Mouse (Mus musculus): Measurements from ENCODE around the gene AU021092. TPM values are rescaled to one million over a fixed set of nuclear protein-coding genes. Genes with fewer than 3 reads are reported as not detected.

The AU021092 gene
- polyA plus RNA-seq, 1 experiment = 21.7 TPM

- no peak overlapping the region for H3K27ac ChIP-seq (ENCODE audit: control insufficient read depth, insufficient read depth, low read depth, low read length)
- H3K4me3 ChIP-seq (ENCODE audit: control insufficient read depth, low read depth, low read length) = no peak overlapping the region
- no peaks in the 10 kb centered on the region for H3K4me1 ChIP-seq (ENCODE audit: control insufficient read depth, insufficient read depth, low read length)
- no peaks in the 10 kb centered on the region for H3K27me3 ChIP-seq (ENCODE audit: control insufficient read depth, insufficient read depth, low read length)
- H3K36me3 ChIP-seq (ENCODE audit: control insufficient read depth, insufficient read depth, low read length) = no peaks in the 10 kb centered on the region
- peak; percentile 60; the same call in 1 of the 2 replicates for TF ChIP-seq CTCF (IDR thresholded peaks at IDR 0.05; ENCODE audit: control insufficient read depth, insufficient read depth, insufficient replicate concordance, low read depth, low read length)
- TF ChIP-seq POLR2A (IDR thresholded peaks at IDR 0.05; ENCODE audit: control insufficient read depth, low read depth, low read length) = no peak
Measured at GRCm38 (mm10) chr16:5195080-5195479, 27.0 kb downstream of the AU021092 start.

- Histone ChIP-seq H3K4me1 (ENCODE audit: control insufficient read depth, insufficient read depth, low read length) (peaks cover 2% of the 10 kb centered on the region; the same call in 1 of the 2 replicates), H3K27ac (ENCODE audit: control insufficient read depth, insufficient read depth, low read depth, low read length) (no peak overlapping the region), H3K4me3 (ENCODE audit: control insufficient read depth, low read depth, low read length) (no peak overlapping the region), H3K36me3 (ENCODE audit: control insufficient read depth, insufficient read depth, low read length) (no peaks in the 10 kb centered on the region), H3K27me3 (ENCODE audit: control insufficient read depth, insufficient read depth, low read length) (no peaks in the 10 kb centered on the region)
- TF ChIP-seq CTCF (IDR thresholded peaks at IDR 0.05; ENCODE audit: control insufficient read depth, insufficient read depth, insufficient replicate concordance, low read depth, low read length) = no peak
Measured at GRCm38 (mm10) chr16:5186234-5186633, 35.9 kb downstream of the AU021092 start.

- no peaks in the 10 kb centered on the region for H3K36me3 ChIP-seq (ENCODE audit: control insufficient read depth, insufficient read depth, low read length)
- TF ChIP-seq POLR2A (IDR thresholded peaks at IDR 0.05; ENCODE audit: control insufficient read depth, low read depth, low read length) (no peak), CTCF (IDR thresholded peaks at IDR 0.05; ENCODE audit: control insufficient read depth, insufficient read depth, insufficient replicate concordance, low read depth, low read length) (no peak)
- H3K27me3 ChIP-seq (ENCODE audit: control insufficient read depth, insufficient read depth, low read length) = no peaks in the 10 kb centered on the region
- H3K4me3 ChIP-seq (ENCODE audit: control insufficient read depth, low read depth, low read length) = no peak overlapping the region
- H3K4me1 ChIP-seq (ENCODE audit: control insufficient read depth, insufficient read depth, low read length) = peaks cover 2% of the 10 kb centered on the region; the same call in 1 of the 2 replicates
- no peak overlapping the region for H3K27ac ChIP-seq (ENCODE audit: control insufficient read depth, insufficient read depth, low read depth, low read length)
Measured at GRCm38 (mm10) chr16:5185691-5186090, 36.4 kb downstream of the AU021092 start.

- no peaks in the 10 kb centered on the region for H3K27me3 ChIP-seq (ENCODE audit: control insufficient read depth, insufficient read depth, low read length)
- TF ChIP-seq CTCF (IDR thresholded peaks at IDR 0.05; ENCODE audit: control insufficient read depth, insufficient read depth, insufficient replicate concordance, low read depth, low read length) (no peak), POLR2A (IDR thresholded peaks at IDR 0.05; ENCODE audit: control insufficient read depth, low read depth, low read length) (no peak)
- H3K36me3 ChIP-seq (ENCODE audit: control insufficient read depth, insufficient read depth, low read length) = no peaks in the 10 kb centered on the region
- H3K4me1 ChIP-seq (ENCODE audit: control insufficient read depth, insufficient read depth, low read length) = peaks cover 2% of the 10 kb centered on the region; the same call in 1 of the 2 replicates
- H3K27ac ChIP-seq (ENCODE audit: control insufficient read depth, insufficient read depth, low read depth, low read length) = no peak overlapping the region
- H3K4me3 ChIP-seq (ENCODE audit: control insufficient read depth, low read depth, low read length) = no peak overlapping the region
Measured at GRCm38 (mm10) chr16:5184956-5185355, 37.1 kb downstream of the AU021092 start.

- Histone ChIP-seq H3K27ac (ENCODE audit: control insufficient read depth, insufficient read depth, low read depth, low read length) (no peak overlapping the region), H3K4me1 (ENCODE audit: control insufficient read depth, insufficient read depth, low read length) (0 out of 2 replicates have a peak, but pooled peaks cover under 1% of the 10 kb centered on the region), H3K27me3 (ENCODE audit: control insufficient read depth, insufficient read depth, low read length) (no peaks in the 10 kb centered on the region), H3K36me3 (ENCODE audit: control insufficient read depth, insufficient read depth, low read length) (no peaks in the 10 kb centered on the region), H3K4me3 (ENCODE audit: control insufficient read depth, low read depth, low read length) (no peak overlapping the region)
- TF ChIP-seq POLR2A (IDR thresholded peaks at IDR 0.05; ENCODE audit: control insufficient read depth, low read depth, low read length) (no peak), CTCF (IDR thresholded peaks at IDR 0.05; ENCODE audit: control insufficient read depth, insufficient read depth, insufficient replicate concordance, low read depth, low read length) (no peak)
Measured at GRCm38 (mm10) chr16:5184101-5184500, 38.0 kb downstream of the AU021092 start.

GRCm38 (mm10) chr16:5183310-5183975 lies 38.7 kb downstream of the AU021092 start:
- TF ChIP-seq CTCF (IDR thresholded peaks at IDR 0.05; ENCODE audit: control insufficient read depth, insufficient read depth, insufficient replicate concordance, low read depth, low read length) (no peak), POLR2A (IDR thresholded peaks at IDR 0.05; ENCODE audit: control insufficient read depth, low read depth, low read length) (no peak)
- no peak overlapping the region for H3K4me3 ChIP-seq (ENCODE audit: control insufficient read depth, low read depth, low read length)
- no peaks in the 10 kb centered on the region for H3K36me3 ChIP-seq (ENCODE audit: control insufficient read depth, insufficient read depth, low read length)
- no peak overlapping the region for H3K27ac ChIP-seq (ENCODE audit: control insufficient read depth, insufficient read depth, low read depth, low read length)
- H3K4me1 ChIP-seq (ENCODE audit: control insufficient read depth, insufficient read depth, low read length) = no peaks in the 10 kb centered on the region
- no peaks in the 10 kb centered on the region for H3K27me3 ChIP-seq (ENCODE audit: control insufficient read depth, insufficient read depth, low read length)

- Histone ChIP-seq H3K4me1 (ENCODE audit: control insufficient read depth, insufficient read depth, low read length) (no peaks in the 10 kb centered on the region), H3K27ac (ENCODE audit: control insufficient read depth, insufficient read depth, low read depth, low read length) (no peak overlapping the region), H3K4me3 (ENCODE audit: control insufficient read depth, low read depth, low read length) (no peak overlapping the region), H3K27me3 (ENCODE audit: control insufficient read depth, insufficient read depth, low read length) (no peaks in the 10 kb centered on the region), H3K36me3 (ENCODE audit: control insufficient read depth, insufficient read depth, low read length) (no peaks in the 10 kb centered on the region)
- no peak for TF ChIP-seq CTCF (IDR thresholded peaks at IDR 0.05; ENCODE audit: control insufficient read depth, insufficient read depth, insufficient replicate concordance, low read depth, low read length)
- no peak for TF ChIP-seq POLR2A (IDR thresholded peaks at IDR 0.05; ENCODE audit: control insufficient read depth, low read depth, low read length)
Measured at GRCm38 (mm10) chr16:5172636-5173035, 49.5 kb downstream of the AU021092 start.
